Mouse (Mus musculus) gastrocnemius, postnatal 25 days (tissue): ENCODE data around the gene Fmnl1. TPM values are rescaled to one million over a fixed set of nuclear protein-coding genes. Genes with fewer than 3 reads are reported as not detected.
A peak's percentile ranks its signal among the peaks of the same experiment; 100 is the strongest.

Experiments used
- DNase-seq: peaks from one replicate; pipeline ENCODE4 v3.0.0; 2022
- total RNA-seq, 2 experiments: library from RNA; stranded (reverse); gene quantifications; 1 replicate in 1 of 2; 2 replicates in 1 of 2; pipeline ENCODE4 v1.2.3; 2021

Fmnl1 gene
- total RNA-seq, 2 experiments from 2014 or later: 4.7 to 4.9 TPM

DNA sequence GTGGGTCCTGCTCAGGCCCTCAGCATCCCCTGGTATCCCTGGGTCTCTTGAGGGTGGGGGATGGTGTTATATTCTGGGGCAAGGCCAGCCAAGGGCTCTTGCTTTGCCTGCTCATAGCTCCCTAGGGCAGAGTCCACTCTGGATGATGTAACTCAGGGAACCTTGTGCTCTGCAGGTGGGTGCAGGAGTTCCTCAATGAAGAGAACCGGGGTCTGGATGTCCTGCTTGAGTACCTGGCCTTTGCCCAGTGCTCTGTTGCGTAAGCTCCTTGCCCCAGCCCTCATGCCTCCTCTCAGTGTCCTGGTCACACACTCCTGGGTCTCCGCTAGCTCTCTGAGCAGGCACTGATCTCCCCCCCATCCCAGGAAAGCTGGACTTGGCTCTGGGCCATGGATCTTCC lies 11.0 kb downstream of the Fmnl1 start:
- no peak for DNase-seq

GRCm38 (mm10) chr11:103184891-103185290 lies 14.0 kb downstream of the Fmnl1 start:
- DNase-seq: no peak

DNA sequence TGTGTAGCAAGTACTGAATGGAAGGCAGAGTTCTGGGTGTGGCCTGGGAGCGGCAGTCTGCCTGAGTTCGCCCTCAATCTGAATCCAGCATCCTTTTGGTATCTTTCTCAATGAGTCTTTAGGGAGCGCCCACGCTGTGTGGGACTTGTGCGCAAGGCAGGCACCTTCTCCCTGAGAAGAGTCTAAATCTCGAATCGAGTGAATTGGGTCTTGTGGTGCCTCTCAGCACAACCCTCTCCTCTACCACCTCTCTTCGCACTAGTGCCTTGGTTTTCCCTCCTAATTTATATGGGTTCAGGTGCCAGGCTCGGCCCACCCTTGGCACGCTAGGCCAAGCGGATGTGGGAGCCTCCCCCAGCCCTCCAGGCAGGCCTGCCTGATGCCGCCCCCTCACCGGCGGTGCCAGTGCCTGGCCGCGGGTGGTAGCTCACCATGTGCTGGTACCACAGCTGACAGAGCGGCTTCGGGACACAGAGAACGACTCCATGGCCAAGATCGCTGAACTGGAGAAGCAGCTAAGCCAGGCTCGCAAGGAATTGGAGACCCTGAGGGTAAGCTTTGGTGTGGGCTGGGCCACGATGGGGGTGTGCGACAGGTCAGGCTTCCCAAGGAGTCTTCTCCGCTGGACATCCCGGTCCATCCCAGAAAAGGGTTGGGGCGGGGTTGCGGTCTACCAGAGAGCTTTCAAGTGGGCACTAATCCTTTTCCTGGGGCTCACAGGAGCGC lies 21.5 kb downstream of the Fmnl1 start:
- DNase-seq: no peak

- no peak for DNase-seq
Observed at GRCm38 (mm10) chr11:103192956-103193824, 22.3 kb downstream of the Fmnl1 start.

- no peak for DNase-seq
Observed at GRCm38 (mm10) chr11:103193825-103194168, 22.9 kb downstream of the Fmnl1 start.

GRCm38 (mm10) chr11:103195236-103195635 lies 24.3 kb downstream of the Fmnl1 start:
- no peak for DNase-seq

DNA sequence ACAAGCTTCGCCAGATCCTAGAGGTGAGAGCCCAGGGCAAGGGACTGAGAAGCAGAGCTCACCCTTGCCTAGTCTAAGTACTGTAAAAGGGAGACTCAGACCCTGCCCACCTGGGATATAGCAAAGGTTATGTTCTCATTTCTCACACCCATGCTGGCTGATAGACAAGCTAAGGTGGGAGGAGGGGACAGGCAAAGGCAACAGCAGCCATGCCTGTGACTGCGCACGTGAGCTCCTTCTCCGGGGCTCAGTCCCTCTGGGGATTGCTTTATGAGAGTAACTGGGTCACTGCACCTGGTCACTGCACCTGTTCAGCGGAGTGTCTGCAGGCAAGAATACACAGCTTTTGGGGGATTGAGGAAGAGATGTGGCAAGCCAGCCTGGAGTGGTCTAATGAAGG lies 24.7 kb downstream of the Fmnl1 start:
- DNase-seq: no peak

DNA sequence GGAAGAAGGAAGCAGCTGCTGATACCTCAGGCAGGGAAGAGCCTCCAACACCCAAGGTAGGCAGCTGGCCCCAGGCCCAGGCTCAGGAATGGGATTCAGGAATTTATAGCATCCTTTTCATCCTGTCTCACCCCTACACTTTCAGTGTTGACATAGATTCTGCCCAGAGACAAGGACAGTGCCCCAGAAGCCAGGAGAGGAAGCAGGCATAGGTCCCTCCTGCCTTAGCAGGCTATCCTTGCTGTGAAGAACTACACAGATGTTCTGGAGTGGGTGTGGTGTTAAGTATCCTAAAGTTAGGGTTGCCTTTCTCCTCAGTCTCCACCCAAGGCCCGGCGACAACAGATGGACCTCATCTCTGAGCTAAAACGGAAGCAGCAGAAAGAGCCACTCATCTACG lies 26.4 kb downstream of the Fmnl1 start:
- DNase-seq: no peak

- no peak for DNase-seq
Observed at GRCm38 (mm10) chr11:103198339-103198738, 27.4 kb downstream of the Fmnl1 start.

GRCm38 (mm10) chr11:103198911-103199803 lies 28.2 kb downstream of the Fmnl1 start:
- no peak for DNase-seq

DNA sequence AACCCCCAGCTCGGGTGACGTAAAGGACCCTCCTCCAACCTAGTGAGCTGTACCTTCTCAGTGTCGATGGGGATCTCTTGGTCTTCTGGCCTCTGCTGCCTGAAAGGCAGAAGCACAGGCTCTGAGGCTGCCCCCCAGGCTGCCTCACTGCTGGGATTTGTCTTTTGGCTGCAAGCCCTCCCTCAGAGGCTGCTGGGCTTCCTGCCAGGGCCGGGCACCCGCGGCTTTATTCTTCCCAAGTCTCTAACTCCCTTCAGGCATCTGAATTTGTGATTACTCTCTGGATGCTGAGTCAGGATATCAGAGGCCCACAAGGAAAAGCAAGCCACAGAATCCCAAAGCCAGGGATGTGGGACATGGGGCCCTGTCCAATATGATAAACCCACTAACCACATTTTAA lies 30.8 kb downstream of the Fmnl1 start:
- DNase-seq: no peak

- no peak for DNase-seq
Observed at GRCm38 (mm10) chr11:103202376-103202775, 31.5 kb downstream of the Fmnl1 start.

DNA sequence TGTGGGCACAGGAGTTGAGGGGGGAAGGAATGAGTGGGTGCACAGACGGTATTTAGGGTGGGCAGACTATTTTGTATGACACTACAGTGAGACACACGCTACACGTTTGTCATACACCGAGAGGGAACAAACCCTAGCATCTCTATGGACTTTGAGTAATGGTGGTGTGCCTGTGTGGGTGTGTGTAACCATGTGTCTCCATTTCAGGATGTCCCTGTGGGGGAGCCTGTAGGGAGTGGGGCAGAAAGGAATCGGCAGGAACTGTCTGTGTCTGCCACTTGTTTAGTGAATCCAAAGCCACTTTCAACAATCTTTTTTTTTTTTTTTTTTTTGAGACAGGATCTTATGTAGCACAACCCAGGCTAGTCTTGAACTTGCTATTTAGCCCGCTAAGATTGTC lies 35.3 kb downstream of the Fmnl1 start:
- DNase-seq: no peak

GRCm38 (mm10) chr11:103208458-103208857 lies 37.6 kb downstream of the Fmnl1 start, which contains the start of gene 1700023F06Rik:
1700023F06Rik (minus strand) TSS chr11:103208558.
- DNase-seq: no peak

GRCm38 (mm10) chr11:103210291-103210690 lies 39.4 kb downstream of the Fmnl1 start:
- DNase-seq: no peak

- no peak for DNase-seq
Observed at GRCm38 (mm10) chr11:103213712-103214111, 42.8 kb downstream of the Fmnl1 start.

DNA sequence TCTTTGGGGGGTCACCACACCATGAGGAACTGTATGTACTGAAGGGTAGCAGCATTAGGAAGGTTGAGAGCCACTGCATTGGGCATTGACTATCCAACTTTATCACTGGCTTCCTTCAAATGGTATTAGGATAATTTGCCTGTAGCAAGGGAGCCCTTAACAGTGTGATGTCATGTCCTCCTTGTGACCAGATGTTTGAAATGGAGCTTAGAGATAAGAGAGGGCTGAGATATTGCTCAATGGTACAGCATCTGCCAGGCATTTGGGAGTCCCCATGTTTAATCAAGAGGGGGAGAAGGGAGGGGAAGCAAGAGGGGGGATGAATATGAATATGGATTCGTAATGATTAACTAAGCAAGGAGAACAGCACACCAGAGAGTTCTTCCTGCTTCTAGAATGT lies 44.4 kb downstream of the Fmnl1 start:
- no peak for DNase-seq

DNA sequence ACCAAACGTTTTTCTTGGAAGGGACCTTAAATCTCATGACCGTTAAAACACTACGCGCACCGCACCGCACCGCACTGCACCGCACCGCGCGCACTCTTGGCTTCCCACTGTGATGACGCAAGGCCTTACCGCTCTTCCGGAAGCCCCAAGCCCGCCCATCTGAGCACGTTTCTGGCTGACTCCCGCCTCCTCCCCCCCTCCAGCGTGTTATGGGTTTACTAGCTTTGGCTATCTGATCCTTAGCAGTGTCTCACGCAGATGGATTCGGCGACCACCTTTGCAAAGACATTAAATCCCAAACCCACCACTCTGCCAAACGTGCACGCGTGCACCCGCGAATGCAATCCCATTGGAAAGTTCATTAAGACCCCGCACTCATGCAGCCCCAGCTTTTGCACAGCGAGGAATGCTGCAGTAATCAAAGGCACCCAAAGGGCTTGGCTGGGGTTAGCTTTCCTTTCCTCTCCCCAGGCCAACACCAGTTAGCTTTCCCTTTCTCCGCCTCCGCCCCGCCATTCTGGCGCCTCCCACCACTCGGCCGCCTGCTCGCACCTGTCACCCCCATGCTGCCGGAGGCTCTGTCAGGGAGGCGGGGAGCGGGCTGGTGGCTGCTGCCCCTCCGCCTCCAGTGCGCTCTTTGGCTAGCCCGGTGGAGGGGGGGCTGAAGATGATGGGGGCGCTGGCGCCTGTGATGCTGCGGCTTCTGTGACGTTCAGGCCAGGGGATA lies 47.0 kb downstream of the Fmnl1 start, which contains the start of gene Spata32:
TSS of gene Spata32 (minus strand) at position 643 of the 727 bp plus-strand sequence.
- peak; percentile 60 for DNase-seq

DNA sequence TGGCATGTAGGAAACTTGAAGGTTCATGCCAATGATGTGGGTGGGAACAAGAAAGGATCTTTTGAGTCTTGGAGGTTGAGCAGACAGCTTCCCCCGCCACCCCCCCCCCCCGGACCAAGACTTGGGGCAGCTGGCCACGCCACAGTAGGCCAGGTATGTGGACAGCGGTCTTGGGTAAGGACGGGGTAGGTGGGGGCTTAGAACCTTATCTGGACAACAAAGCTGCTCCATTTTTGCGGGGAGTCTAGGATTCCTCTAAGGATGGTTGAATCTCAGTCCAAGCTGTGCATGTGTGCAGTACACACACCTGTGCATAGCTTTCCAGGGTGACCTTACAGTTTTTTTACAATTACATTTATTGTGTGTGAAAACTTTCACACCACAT lies 47.6 kb downstream of the Fmnl1 start:
- no peak for DNase-seq

DNA sequence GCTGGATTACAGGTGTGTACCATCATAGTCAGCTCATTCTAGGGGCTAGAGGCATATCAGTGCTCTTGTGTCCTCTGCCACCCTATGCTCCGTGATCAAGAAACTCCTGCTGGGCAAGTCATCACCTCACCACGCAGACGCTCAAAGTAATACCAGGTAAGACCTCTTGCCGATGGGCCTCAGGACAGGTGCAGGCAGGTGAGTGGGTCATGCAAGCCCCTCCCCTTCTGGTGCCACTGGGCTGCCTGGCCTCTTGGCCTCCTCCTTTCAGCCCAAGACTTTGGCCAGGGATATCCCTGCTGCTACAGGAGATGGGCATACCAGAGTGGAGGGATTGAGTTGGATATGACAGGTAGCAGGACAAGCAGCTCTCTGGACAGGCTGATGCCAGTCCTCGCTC lies 48.4 kb downstream of the Fmnl1 start:
- no peak for DNase-seq

DNA sequence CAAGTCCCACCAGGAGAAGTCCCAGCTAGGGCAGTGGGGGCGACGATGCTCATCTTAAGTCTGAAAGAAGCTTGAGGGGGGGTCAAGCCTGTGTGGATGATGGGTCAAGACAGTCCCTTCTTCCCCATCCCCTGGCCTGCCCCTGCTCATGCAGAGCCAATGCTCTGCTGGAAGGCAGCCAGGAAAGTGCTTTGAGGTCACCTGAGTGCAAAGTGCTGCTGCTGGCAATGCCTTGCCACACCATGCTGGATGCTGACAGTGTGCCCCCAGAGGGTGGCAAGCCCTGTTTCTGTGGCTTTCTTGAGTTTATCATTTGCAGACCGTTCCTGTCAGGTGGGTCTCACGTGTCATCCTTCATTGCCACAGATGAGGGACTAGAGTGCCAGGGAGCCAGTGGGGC lies 49.1 kb downstream of the Fmnl1 start:
- no peak for DNase-seq

DNA sequence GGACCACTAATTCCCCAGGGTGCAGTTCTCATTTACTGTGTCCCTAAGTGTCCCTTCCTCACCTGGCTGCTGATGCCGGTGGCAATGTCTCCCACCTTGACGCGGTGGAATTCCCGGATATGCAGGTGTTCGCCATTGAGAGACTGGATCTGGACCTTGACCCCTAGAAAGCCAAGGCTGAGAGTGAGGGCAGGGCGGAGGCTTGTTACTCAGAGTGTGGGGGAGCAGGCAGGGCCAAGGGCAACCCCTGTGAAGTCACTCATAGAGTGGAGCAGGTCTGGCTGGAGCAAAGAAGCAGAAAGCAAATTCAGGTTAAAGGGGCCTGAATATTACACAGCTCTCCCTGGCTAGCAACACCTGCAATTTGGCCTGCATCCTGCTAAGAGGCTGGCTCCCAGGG lies 50.5 kb downstream of the Fmnl1 start:
- DNase-seq: no peak
